Mouse (Mus musculus) erythroblast, embryonic 14.5 days (primary cell): ENCODE data around the gene Lonp2. TPM values are rescaled to one million over a fixed set of nuclear protein-coding genes. Genes with fewer than 3 reads are reported as not detected.
A peak's percentile ranks its signal among the peaks of the same experiment; 100 is the strongest.

Experiments
- H3K27me3 ChIP-seq: 2 replicates; pipeline ENCODE4 v1.6.1; 2012; ENCODE audit warnings: inconsistent platforms; ENCODE audit not compliant: control insufficient read depth
- H3K36me3 ChIP-seq: 2 replicates; pipeline ENCODE4 v1.6.1; 2012; ENCODE audit warnings: mild to moderate bottlenecking, inconsistent platforms; ENCODE audit not compliant: control insufficient read depth
- H3K4me1 ChIP-seq: 2 replicates; pipeline ENCODE4 v1.6.1; 2012; ENCODE audit warnings: inconsistent platforms; ENCODE audit not compliant: control insufficient read depth
- H3K4me3 ChIP-seq: replicated peaks from 2 replicates; pipeline ENCODE3; 2012; ENCODE audit warnings: moderate library complexity, mild to moderate bottlenecking, inconsistent platforms
- H3K9me3 ChIP-seq: 2 replicates; pipeline ENCODE4 v1.6.1; 2012; ENCODE audit warnings: low read length, inconsistent platforms, mixed read lengths; ENCODE audit not compliant: control insufficient read depth
- GATA1 ChIP-seq: IDR thresholded peaks from 2 replicates; pipeline ENCODE4 v1.6.1; 2012; ENCODE audit warnings: low read length, inconsistent platforms, mixed read lengths
- TAL1 ChIP-seq: IDR thresholded peaks from 3 replicates; pipeline ENCODE4 v1.6.1; 2012; ENCODE audit warnings: low read length, inconsistent platforms, mixed read lengths
- polyA plus RNA-seq: library from polyadenylated mRNA; stranded (reverse); fragments of >175 nt; gene quantifications from 2 replicates; pipeline ENCODE4 v1.2.3, GENCODE M21; 2012

Lonp2 gene
- polyA plus RNA-seq, 1 experiment, result 2.1 TPM

DNA sequence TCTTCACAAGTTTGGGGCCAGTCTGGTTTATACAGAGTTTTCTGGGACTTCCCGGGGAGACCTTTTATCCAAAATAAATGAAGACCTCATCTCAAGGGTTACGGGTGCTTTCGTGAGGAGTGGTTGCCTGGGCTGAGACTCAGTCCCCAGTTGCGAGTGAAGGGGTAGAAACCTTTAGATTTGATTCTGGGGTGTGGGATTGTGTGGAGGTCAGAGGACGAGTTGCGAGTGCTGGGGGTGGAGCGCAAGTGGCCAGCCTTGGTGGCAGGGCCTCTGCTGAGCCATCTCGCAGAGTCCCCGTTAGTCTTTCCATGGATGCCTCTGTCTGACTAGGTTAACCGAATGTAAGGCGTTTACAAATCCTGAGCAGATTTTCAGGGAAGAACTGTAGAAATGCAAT, 122.7 kb downstream of the Lonp2 start:
- peaks cover 44% of the 10 kb centered on the region for H3K4me1 ChIP-seq
- TF ChIP-seq GATA1 (no peak), TAL1 (no peak)
- no peaks in the 10 kb centered on the region for H3K9me3 ChIP-seq
- H3K36me3 ChIP-seq, result peaks cover 2% of the 10 kb centered on the region
- peaks cover 6% of the 10 kb centered on the region for H3K27me3 ChIP-seq
- H3K4me3 ChIP-seq, result peak overlapping the region; percentile 95

- TF ChIP-seq TAL1 (no peak), GATA1 (no peak)
These were observed 126.0 kb downstream of the Lonp2 start for GRCm38 (mm10) chr8:86749842-86750241.

DNA sequence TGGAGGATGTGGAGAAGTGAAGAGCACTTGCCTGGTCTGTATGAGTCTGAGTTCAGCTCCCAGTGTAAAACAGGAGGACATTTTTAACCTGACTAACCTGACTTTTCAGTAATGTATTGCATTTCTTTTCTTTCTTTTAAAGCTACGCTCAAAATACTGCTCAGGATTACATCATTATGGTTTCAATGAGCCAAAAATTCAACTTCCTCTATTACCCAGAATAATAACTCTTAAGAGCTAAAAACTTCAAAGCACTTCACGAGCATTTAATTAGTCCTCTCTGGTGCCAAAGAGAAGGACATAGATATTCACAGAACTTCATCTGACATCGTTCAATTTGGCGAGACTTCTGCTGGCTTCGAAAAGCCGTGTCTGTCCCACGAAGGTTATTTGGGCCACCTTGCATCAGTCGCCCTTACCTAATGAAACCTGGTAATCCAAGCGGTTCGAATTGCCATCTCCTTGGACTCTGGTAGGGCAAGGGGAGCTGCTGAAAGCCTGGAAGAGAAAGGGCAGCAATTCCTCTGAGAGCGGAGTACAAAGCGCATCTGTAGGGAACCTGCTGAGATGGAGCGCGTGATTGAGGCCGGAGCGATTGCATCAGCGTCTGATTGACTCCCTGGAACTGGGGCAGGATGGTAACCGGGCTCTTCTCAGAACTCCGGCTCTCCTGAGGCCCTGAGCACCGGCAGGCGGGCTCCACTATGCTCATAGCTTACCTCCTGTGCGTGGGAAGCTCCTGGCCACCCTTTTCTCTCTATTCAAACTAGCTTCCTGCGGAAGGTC, 133.3 kb downstream of the Lonp2 start:
- Histone ChIP-seq H3K36me3 (no peaks in the 10 kb centered on the region), H3K4me1 (peaks cover 25% of the 10 kb centered on the region), H3K9me3 (no peaks in the 10 kb centered on the region), H3K27me3 (peaks cover 18% of the 10 kb centered on the region), H3K4me3 (no peak overlapping the region)
- no peak for TF ChIP-seq GATA1
- TF ChIP-seq TAL1, result no peak

More at GRCm38 (mm10) chr8:86749842-86750241, 126.0 kb downstream of the Lonp2 start:
- peaks cover 26% of the 10 kb centered on the region for H3K27me3 ChIP-seq
- peaks cover 15% of the 10 kb centered on the region for H3K4me1 ChIP-seq
- no peak overlapping the region for H3K4me3 ChIP-seq
- H3K9me3 ChIP-seq, result no peaks in the 10 kb centered on the region
- no peaks in the 10 kb centered on the region for H3K36me3 ChIP-seq

DNA sequence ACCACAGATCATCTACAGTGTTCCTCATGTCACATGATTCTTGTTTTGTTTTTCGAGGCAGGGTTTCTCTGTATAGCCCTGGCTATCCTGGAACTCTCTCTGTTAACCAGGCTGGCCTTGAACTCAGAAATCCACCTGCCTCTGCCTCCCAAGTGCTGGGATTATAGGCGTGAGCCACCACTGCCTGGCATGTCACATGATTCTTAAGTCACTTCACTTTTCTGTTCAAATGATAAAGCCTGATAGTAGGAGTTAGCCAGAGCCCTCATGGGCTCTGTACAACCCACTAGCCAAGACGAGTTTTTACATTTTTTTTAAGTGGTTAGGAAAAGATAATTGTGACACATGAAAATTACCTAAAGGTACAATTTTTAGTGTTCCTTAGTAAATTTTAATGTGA, 134.8 kb downstream of the Lonp2 start:
- Histone ChIP-seq H3K36me3 (no peaks in the 10 kb centered on the region), H3K9me3 (no peaks in the 10 kb centered on the region), H3K27me3 (peaks cover 20% of the 10 kb centered on the region), H3K4me1 (peaks cover 25% of the 10 kb centered on the region), H3K4me3 (no peak overlapping the region)
- TF ChIP-seq GATA1 (no peak), TAL1 (no peak)

- TF ChIP-seq GATA1, result no peak
- no peak for TF ChIP-seq TAL1
- H3K9me3 ChIP-seq, result no peaks in the 10 kb centered on the region
- H3K4me3 ChIP-seq, result no peak overlapping the region
- peaks cover 28% of the 10 kb centered on the region for H3K4me1 ChIP-seq
- H3K36me3 ChIP-seq, result no peaks in the 10 kb centered on the region
- H3K27me3 ChIP-seq, result peaks cover 16% of the 10 kb centered on the region
These were observed 135.2 kb downstream of the Lonp2 start for GRCm38 (mm10) chr8:86759090-86759491.

- no peak overlapping the region for H3K4me3 ChIP-seq
- H3K36me3 ChIP-seq, result no peaks in the 10 kb centered on the region
- H3K9me3 ChIP-seq, result peaks cover 3% of the 10 kb centered on the region; the same call in 1 of the 2 replicates
- H3K27me3 ChIP-seq, result peaks cover 16% of the 10 kb centered on the region
- no peak for TF ChIP-seq GATA1
- no peak for TF ChIP-seq TAL1
- peaks cover 43% of the 10 kb centered on the region for H3K4me1 ChIP-seq
These were observed 136.9 kb downstream of the Lonp2 start for GRCm38 (mm10) chr8:86760746-86761145.

GRCm38 (mm10) chr8:86762806-86763205, 139.0 kb downstream of the Lonp2 start:
- Histone ChIP-seq H3K27me3 (peaks cover 13% of the 10 kb centered on the region), H3K4me1 (peaks cover 46% of the 10 kb centered on the region), H3K4me3 (no peak overlapping the region), H3K9me3 (peaks cover 3% of the 10 kb centered on the region; the same call in 1 of the 2 replicates), H3K36me3 (no peaks in the 10 kb centered on the region)
- TF ChIP-seq TAL1, result no peak

- H3K4me1 ChIP-seq, result peaks cover 25% of the 10 kb centered on the region
- no peaks in the 10 kb centered on the region for H3K36me3 ChIP-seq
- TF ChIP-seq GATA1 (no peak), TAL1 (no peak)
- H3K4me3 ChIP-seq, result no peak overlapping the region
- H3K9me3 ChIP-seq, result peaks cover 3% of the 10 kb centered on the region; the same call in 1 of the 2 replicates
- H3K27me3 ChIP-seq, result peaks cover 13% of the 10 kb centered on the region
These were observed 141.3 kb downstream of the Lonp2 start for GRCm38 (mm10) chr8:86765155-86765554.

DNA sequence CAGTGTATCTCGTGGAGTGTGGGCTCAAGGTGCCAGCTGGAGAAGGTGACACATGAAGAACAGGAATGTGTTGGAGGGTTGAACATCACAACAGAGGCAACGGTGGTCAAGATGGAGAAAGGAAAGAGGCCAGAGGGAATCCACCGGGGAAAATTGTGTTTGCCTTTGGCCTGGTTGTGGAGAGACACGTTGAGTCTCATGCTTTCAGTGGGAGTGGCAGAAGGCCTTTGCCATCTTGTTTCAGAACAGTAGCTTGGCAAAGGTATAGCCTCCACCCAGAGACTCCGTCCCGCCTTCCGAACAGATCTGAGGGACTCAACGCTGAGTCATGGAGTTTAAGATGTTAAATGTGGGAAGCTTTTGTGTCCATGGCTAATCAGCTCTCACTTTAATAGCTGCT, 141.8 kb downstream of the Lonp2 start:
- no peak for TF ChIP-seq GATA1
- no peak for TF ChIP-seq TAL1
- Histone ChIP-seq H3K4me1 (peaks cover 25% of the 10 kb centered on the region), H3K36me3 (no peaks in the 10 kb centered on the region), H3K27me3 (peaks cover 13% of the 10 kb centered on the region), H3K9me3 (peaks cover 3% of the 10 kb centered on the region; the same call in 1 of the 2 replicates), H3K4me3 (no peak overlapping the region)
